9 mouse cellular contexts compared by ENCODE assay signal in genomic region chr16:23108943-23109342, GRCm38 (mm10). TPM values are rescaled to one million over a fixed set of nuclear protein-coding genes. Genes with fewer than 3 reads are reported as not detected.
DNase-seq lines count a peak whose midpoint lies in the region; ATAC-seq lines count a peak whose summit lies in the region.
"Had no signal": no experiment of that assay in that cellular context is flagged by ENCODE, and none has a peak within 500 bp of the region (broad histone marks: within the 10 kb centered on the region; RNA-seq: fewer than 3 reads in every experiment).

No protein-coding gene starts in this region.

- peak overlapping the region; percentile 99 for H3K4me3 ChIP-seq in kidney, embryonic 14.5 days (ENCODE audit: low read length)
- peak overlapping the region; percentile 93 for H3K4me3 ChIP-seq in hindbrain, embryonic 12.5 days
- H3K4me3 ChIP-seq in midbrain, embryonic 13.5 days (replicated peaks): peak overlapping the region; percentile 81

- no peak for DNase-seq in kidney, adult 11 months
- peak; percentile 53 for DNase-seq in ZHBTc4 (ENCODE audit: low read depth, low spot score)
- no peak for DNase-seq in layer of hippocampus, postnatal 36 days
- no peak for DNase-seq in gastrocnemius, postnatal 25 days
- DNase-seq in adrenal gland, postnatal 4 days (ENCODE audit: low spot score in 2 of 2): no peak
- DNase-seq: kidney, postnatal 10 days had no signal

- 3% methylated on average over 5 of the region's 5 CpGs for WGBS in kidney, embryonic 14.5 days
- WGBS in hindbrain, embryonic 12.5 days: 8% methylated on average over 5 of the region's 5 CpGs
- WGBS in midbrain, embryonic 13.5 days: 3% methylated on average over 5 of the region's 5 CpGs

- peaks cover 13% of the 10 kb centered on the region; the same call in 1 of the 2 replicates for H3K4me1 ChIP-seq in kidney, embryonic 14.5 days (ENCODE audit: control insufficient read depth, insufficient read depth, low read length)
- peaks cover 22% of the 10 kb centered on the region for H3K4me1 ChIP-seq in hindbrain, embryonic 12.5 days
- H3K4me1 ChIP-seq in midbrain, embryonic 13.5 days (replicated peaks): peaks cover 48% of the 10 kb centered on the region

- H3K9ac ChIP-seq in kidney, embryonic 14.5 days (ENCODE audit: low read depth, low read length): peak overlapping the region; percentile 100
- peak overlapping the region; percentile 98 for H3K9ac ChIP-seq in hindbrain, embryonic 12.5 days
- H3K9ac ChIP-seq in midbrain, embryonic 13.5 days (replicated peaks): peak overlapping the region; percentile 98

- H3K27me3 ChIP-seq in kidney, embryonic 14.5 days (ENCODE audit: control insufficient read depth, insufficient read depth, low read length): no peaks in the 10 kb centered on the region
- no peaks in the 10 kb centered on the region; the same call in 1 of the 2 replicates for H3K27me3 ChIP-seq in hindbrain, embryonic 12.5 days
- no peaks in the 10 kb centered on the region for H3K27me3 ChIP-seq in midbrain, embryonic 13.5 days

- peak overlapping the region; percentile 55; the same call in 1 of the 2 replicates for H3K27ac ChIP-seq in kidney, embryonic 14.5 days (ENCODE audit: low read depth, low read length)
- H3K27ac ChIP-seq in hindbrain, embryonic 12.5 days: no peak overlapping the region
- H3K27ac ChIP-seq in midbrain, embryonic 13.5 days: no peak overlapping the region

- no peaks in the 10 kb centered on the region for H3K9me3 ChIP-seq in kidney, embryonic 14.5 days (ENCODE audit: control insufficient read depth, low read length)
- no peaks in the 10 kb centered on the region for H3K9me3 ChIP-seq in hindbrain, embryonic 12.5 days (replicated peaks)
- H3K9me3 ChIP-seq in midbrain, embryonic 13.5 days: no peaks in the 10 kb centered on the region

- peak overlapping the region; percentile 90 for H3K4me2 ChIP-seq in kidney, embryonic 14.5 days (replicated peaks; ENCODE audit: low read depth, low read length)
- H3K4me2 ChIP-seq in hindbrain, embryonic 12.5 days (replicated peaks): peak overlapping the region; percentile 94
- peak overlapping the region; percentile 96 for H3K4me2 ChIP-seq in midbrain, embryonic 13.5 days (replicated peaks)

- no peak for ATAC-seq in kidney, embryonic 14.5 days (ENCODE audit: low FRiP score, low TSS enrichment)
- no peak for ATAC-seq in hindbrain, embryonic 12.5 days (ENCODE audit: low FRiP score)
- ATAC-seq in midbrain, embryonic 13.5 days: no peak

- peaks cover 53% of the 10 kb centered on the region for H3K36me3 ChIP-seq in kidney, embryonic 14.5 days (ENCODE audit: control insufficient read depth, insufficient read depth, low read length)
- peaks cover 45% of the 10 kb centered on the region for H3K36me3 ChIP-seq in hindbrain, embryonic 12.5 days
- peaks cover 49% of the 10 kb centered on the region for H3K36me3 ChIP-seq in midbrain, embryonic 13.5 days

RNA-seq across cellular contexts. Expression of gene Eif4a2, which starts 1.7 kb away (rescaled TPM):
- polyA plus RNA-seq in kidney, embryonic 14.5 days (2014; fragmentation: Nextera tagmentation; extraction: Ambion mirVana): 215 and 226 TPM in 2 replicates
- 240 and 269 TPM in 2 replicates for polyA plus RNA-seq in hindbrain, embryonic 12.5 days (2016; fragmentation: Nextera tagmentation; extraction: Ambion mirVana)
- polyA plus RNA-seq in midbrain, embryonic 13.5 days (2015; fragmentation: Nextera tagmentation; extraction: Ambion mirVana): 281 and 302 TPM in 2 replicates
- 100 to 1,000 TPM; 900 to 999 TPM for total RNA-seq in layer of hippocampus, postnatal 36 days (2021)
- total RNA-seq in gastrocnemius, postnatal 25 days (2021): 100 to 1,000 TPM; 362 to 414 TPM
- total RNA-seq in adrenal gland, postnatal 4 days (2021): 100 to 1,000 TPM; 482 to 508 TPM

RNA-seq across cellular contexts. Expression of gene Rfc4, which starts 18.6 kb away (rescaled TPM):
- polyA plus RNA-seq in kidney, embryonic 14.5 days (2014; fragmentation: Nextera tagmentation; extraction: Ambion mirVana): 146 and 188 TPM in 2 replicates
- polyA plus RNA-seq in hindbrain, embryonic 12.5 days (2016; fragmentation: Nextera tagmentation; extraction: Ambion mirVana): 94.2 and 97.2 TPM in 2 replicates
- 76.2 and 78.4 TPM in 2 replicates for polyA plus RNA-seq in midbrain, embryonic 13.5 days (2015; fragmentation: Nextera tagmentation; extraction: Ambion mirVana)
- total RNA-seq in layer of hippocampus, postnatal 36 days (2021): 1 to 10 TPM; 3.3 to 4.2 TPM
- 1 to 10 TPM; 6.1 to 6.2 TPM for total RNA-seq in gastrocnemius, postnatal 25 days (2021)
- 10 to 100 TPM; 24.2 to 25.5 TPM for total RNA-seq in adrenal gland, postnatal 4 days (2021)

RNA-seq across cellular contexts. Expression of gene Adipoq, which starts 37.4 kb away (rescaled TPM):
- not detected in 2 replicates for polyA plus RNA-seq in kidney, embryonic 14.5 days (2014; fragmentation: Nextera tagmentation; extraction: Ambion mirVana)
- polyA plus RNA-seq in hindbrain, embryonic 12.5 days (2016; fragmentation: Nextera tagmentation; extraction: Ambion mirVana): not detected in 2 replicates
- polyA plus RNA-seq in midbrain, embryonic 13.5 days (2015; fragmentation: Nextera tagmentation; extraction: Ambion mirVana): 0.12 TPM in 1 of 2 replicates, not detected in the other
- not detected for total RNA-seq in layer of hippocampus, postnatal 36 days (2021)
- total RNA-seq in gastrocnemius, postnatal 25 days (2021): 10 to 100 TPM in 1 of 2 experiments, 1 to 10 TPM in 1; 1.9 to 87.3 TPM
- 100 to 1,000 TPM; 119 to 145 TPM for total RNA-seq in adrenal gland, postnatal 4 days (2021)

RNA-seq across cellular contexts. Expression of gene Kng1, which starts 51.3 kb away (rescaled TPM):
- 0.20 and 0.49 TPM in 2 replicates for polyA plus RNA-seq in kidney, embryonic 14.5 days (2014; fragmentation: Nextera tagmentation; extraction: Ambion mirVana)
- not detected in 2 replicates for polyA plus RNA-seq in hindbrain, embryonic 12.5 days (2016; fragmentation: Nextera tagmentation; extraction: Ambion mirVana)
- 0.16 TPM in 1 of 2 replicates, not detected in the other for polyA plus RNA-seq in midbrain, embryonic 13.5 days (2015; fragmentation: Nextera tagmentation; extraction: Ambion mirVana)
- not detected for total RNA-seq in layer of hippocampus, postnatal 36 days (2021)
- not detected for total RNA-seq in gastrocnemius, postnatal 25 days (2021)
- 100 to 1,000 TPM in 1 of 2 experiments, 10 to 100 TPM in 1; 10.7 to 386 TPM for total RNA-seq in adrenal gland, postnatal 4 days (2021)
